ENCODE assay signal across 10 mouse cellular contexts in the genomic region with DNA sequence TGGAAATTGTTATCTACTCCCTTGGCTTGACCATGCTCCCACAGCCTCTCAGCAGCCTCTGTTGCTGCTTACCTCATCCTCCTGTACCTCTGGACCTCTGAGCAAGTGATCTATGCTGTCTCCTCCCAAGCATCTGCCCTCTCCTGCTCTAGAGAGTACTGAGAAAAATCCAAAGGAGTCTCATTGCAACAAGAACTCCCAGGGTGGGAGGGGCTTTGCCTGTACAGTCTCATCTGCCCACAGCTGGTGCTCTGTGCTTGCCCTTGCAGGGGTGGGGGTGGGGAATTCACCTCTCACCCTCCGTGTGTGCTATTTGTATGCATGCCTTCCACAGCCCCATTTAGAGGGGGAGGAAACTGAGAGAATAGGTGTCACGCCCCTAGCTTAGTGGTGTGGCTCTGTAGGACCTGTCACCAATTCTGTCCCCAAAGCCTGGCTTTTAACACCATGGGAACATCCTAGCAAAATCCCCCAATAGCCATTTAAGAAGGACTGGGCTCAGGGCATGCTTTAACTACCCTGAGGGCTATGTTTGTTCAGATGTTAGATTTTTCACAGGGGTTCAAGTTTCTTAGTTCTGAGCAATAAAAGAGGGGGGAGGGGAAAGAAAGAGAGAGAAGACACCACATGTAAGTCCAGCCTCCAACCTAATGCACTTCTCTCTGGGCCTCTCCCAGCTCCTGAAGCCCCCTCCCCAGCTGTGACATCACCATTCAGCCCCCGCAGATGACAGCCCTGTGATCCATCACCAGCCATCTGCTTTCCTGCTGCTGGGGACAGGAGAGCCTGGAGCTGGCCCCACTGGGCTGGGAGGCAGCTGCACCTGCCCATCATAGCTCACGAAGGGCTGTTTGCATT. TPM values are rescaled to one million over a fixed set of nuclear protein-coding genes. Genes with fewer than 3 reads are reported as not detected.
DNase-seq lines count a peak whose midpoint lies in the region; ATAC-seq lines count a peak whose summit lies in the region.
"Had no signal": no experiment of that assay in that cellular context is flagged by ENCODE, and none has a peak within 500 bp of the region (broad histone marks: within the 10 kb centered on the region; RNA-seq: fewer than 3 reads in every experiment).

No protein-coding gene starts in this region.

- no peak for DNase-seq in kidney, adult 9 months
- DNase-seq in limb, embryonic 11.5 days (ENCODE audit: low spot score), result peak; percentile 48
- no peak for DNase-seq in ovary, postnatal 10 days (ENCODE audit: low spot score)
- DNase-seq in thymus, postnatal 4 days, result no peak
- DNase-seq: lung, postnatal 10 days had no signal

- H3K4me2 ChIP-seq in kidney, embryonic 15.5 days, result 0 out of 2 replicates have a peak overlapping the region, but pooled peaks have one; percentile 15
- H3K4me2 ChIP-seq in embryonic facial prominence, embryonic 13.5 days, result 0 out of 2 replicates have a peak overlapping the region, but pooled peaks have one; percentile 14
- H3K4me2 ChIP-seq in limb, embryonic 11.5 days (ENCODE audit: low read depth, severe bottlenecking), result no peak overlapping the region; the same call in 1 of the 2 replicates
- H3K4me2 ChIP-seq in neural tube, embryonic 15.5 days, result no peak overlapping the region

- peaks cover 6% of the 10 kb centered on the region; the same call in 1 of the 2 replicates for H3K9me3 ChIP-seq in kidney, embryonic 15.5 days (replicated peaks)
- H3K9me3 ChIP-seq in embryonic facial prominence, embryonic 13.5 days, result no peaks in the 10 kb centered on the region
- no peaks in the 10 kb centered on the region for H3K9me3 ChIP-seq in limb, embryonic 11.5 days (ENCODE audit: control insufficient read depth, low read length)
- no peaks in the 10 kb centered on the region for H3K9me3 ChIP-seq in neural tube, embryonic 15.5 days (replicated peaks)

- H3K4me1 ChIP-seq in kidney, embryonic 15.5 days, result peaks cover 26% of the 10 kb centered on the region
- H3K4me1 ChIP-seq in embryonic facial prominence, embryonic 13.5 days, result peaks cover 26% of the 10 kb centered on the region
- H3K4me1 ChIP-seq in limb, embryonic 11.5 days (ENCODE audit: control insufficient read depth, insufficient read depth, low read length), result peaks cover 11% of the 10 kb centered on the region
- H3K4me1 ChIP-seq in neural tube, embryonic 15.5 days, result peaks cover 34% of the 10 kb centered on the region

- no peak overlapping the region for H3K4me3 ChIP-seq in kidney, embryonic 15.5 days (replicated peaks)
- no peak overlapping the region for H3K4me3 ChIP-seq in embryonic facial prominence, embryonic 13.5 days
- H3K4me3 ChIP-seq in limb, embryonic 11.5 days (ENCODE audit: low read depth, low read length), result no peak overlapping the region
- H3K4me3 ChIP-seq in neural tube, embryonic 15.5 days (replicated peaks), result no peak overlapping the region
- H3K4me3 ChIP-seq: heart, embryonic 13.5 days had no signal

- 11% methylated on average over 4 of the region's 4 CpGs for WGBS in kidney, embryonic 15.5 days
- 9% methylated on average over 4 of the region's 4 CpGs for WGBS in embryonic facial prominence, embryonic 13.5 days
- 3% methylated on average over 4 of the region's 4 CpGs for WGBS in limb, embryonic 11.5 days
- 10% methylated on average over 4 of the region's 4 CpGs for WGBS in neural tube, embryonic 15.5 days

- H3K36me3 ChIP-seq in kidney, embryonic 15.5 days, result no peaks in the 10 kb centered on the region
- H3K36me3 ChIP-seq in embryonic facial prominence, embryonic 13.5 days, result no peaks in the 10 kb centered on the region
- no peaks in the 10 kb centered on the region for H3K36me3 ChIP-seq in limb, embryonic 11.5 days (ENCODE audit: control insufficient read depth, insufficient read depth, low read length)
- H3K36me3 ChIP-seq in neural tube, embryonic 15.5 days, result no peaks in the 10 kb centered on the region
- H3K36me3 ChIP-seq: heart, embryonic 13.5 days had no signal

- peak; percentile 79 for ATAC-seq in kidney, embryonic 15.5 days (replicated peaks; ENCODE audit: low FRiP score)
- peak; percentile 52 for ATAC-seq in embryonic facial prominence, embryonic 13.5 days (ENCODE audit: insufficient number of reproducible peaks, insufficient read depth, low FRiP score, low TSS enrichment, low read depth)
- ATAC-seq in limb, embryonic 11.5 days (ENCODE audit: insufficient number of reproducible peaks, low FRiP score, low TSS enrichment, low read depth), result peak; percentile 87
- ATAC-seq in neural tube, embryonic 15.5 days (ENCODE audit: low FRiP score), result peak; percentile 50
- no peak for ATAC-seq in megakaryocyte, adult 5-6 weeks (ENCODE audit: poor library complexity, severe bottlenecking)

- H3K27ac ChIP-seq in kidney, embryonic 15.5 days, result peak overlapping the region; percentile 38; the same call in 1 of the 2 replicates
- H3K27ac ChIP-seq in embryonic facial prominence, embryonic 13.5 days, result peak overlapping the region; percentile 64
- H3K27ac ChIP-seq in limb, embryonic 11.5 days (replicated peaks; ENCODE audit: low read depth, low read length), result no peak overlapping the region
- H3K27ac ChIP-seq in neural tube, embryonic 15.5 days (replicated peaks), result no peak overlapping the region
- H3K27ac ChIP-seq: heart, embryonic 13.5 days had no signal

- H3K27me3 ChIP-seq in kidney, embryonic 15.5 days, result 0 out of 2 replicates have a peak, but pooled peaks cover 11% of the 10 kb centered on the region
- no peaks in the 10 kb centered on the region for H3K27me3 ChIP-seq in embryonic facial prominence, embryonic 13.5 days
- H3K27me3 ChIP-seq in limb, embryonic 11.5 days (ENCODE audit: control insufficient read depth, insufficient read depth, low read length), result no peaks in the 10 kb centered on the region; the same call in 1 of the 2 replicates
- no peaks in the 10 kb centered on the region for H3K27me3 ChIP-seq in neural tube, embryonic 15.5 days (replicated peaks)

- no peak overlapping the region for H3K9ac ChIP-seq in kidney, embryonic 15.5 days
- H3K9ac ChIP-seq in embryonic facial prominence, embryonic 13.5 days, result no peak overlapping the region
- H3K9ac ChIP-seq in limb, embryonic 11.5 days (ENCODE audit: low read length), result no peak overlapping the region
- no peak overlapping the region for H3K9ac ChIP-seq in neural tube, embryonic 15.5 days (replicated peaks)
- H3K9ac ChIP-seq: heart, embryonic 13.5 days had no signal

RNA-seq across cellular contexts. Expression of a gene that starts 26.4 kb away (rescaled TPM):
- polyA plus RNA-seq in kidney, embryonic 15.5 days (2015; fragmentation: Nextera tagmentation; extraction: Ambion mirVana), result 11.2 and 12.8 TPM in 2 replicates
- polyA plus RNA-seq in embryonic facial prominence, embryonic 13.5 days (2015; fragmentation: Nextera tagmentation; extraction: Ambion mirVana), result 13.5 and 15.5 TPM in 2 replicates
- polyA plus RNA-seq in limb, embryonic 11.5 days (2014; fragmentation: Nextera tagmentation; extraction: Ambion mirVana), result 9.0 and 10.1 TPM in 2 replicates
- 10.4 and 10.9 TPM in 2 replicates for polyA plus RNA-seq in neural tube, embryonic 15.5 days (2015; fragmentation: Nextera tagmentation; extraction: Ambion mirVana)
- total RNA-seq in megakaryocyte, adult 5-6 weeks (2015), result 28.8 and 33.8 TPM in 2 replicates
- total RNA-seq in megakaryocyte, adult 5-6 weeks (2017), result 30.4 and 31.0 TPM in 2 replicates

Comparison
In these comparisons a context has a peak if more than half of its experiments do, and no peak if none do; other contexts are left out.
1. H3K27ac ChIP-seq: peak in kidney, embryonic 15.5 days (single experiment) and embryonic facial prominence, embryonic 13.5 days (single experiment); none in limb, embryonic 11.5 days (single experiment) and neural tube, embryonic 15.5 days (single experiment).
2. H3K4me2 ChIP-seq: peak in kidney, embryonic 15.5 days (single experiment) and embryonic facial prominence, embryonic 13.5 days (single experiment); none in limb, embryonic 11.5 days (single experiment) and neural tube, embryonic 15.5 days (single experiment).